Mouse (Mus musculus) cerebellum, postnatal 25 days (tissue): Measurements from ENCODE around the gene Olfr60.

ENCODE experiments used
- DNase-seq, 2 experiments: peaks; one replicate each; pipeline ENCODE4 v3.0.0; 2021; ENCODE audit warnings: mixed read lengths in 2 of 2

Olfr60 gene

GRCm38 (mm10) chr7:140361571-140361970, at the start of gene Olfr60:
TSS of gene Olfr60 (minus strand) at chr7:140361671.
- no peak for DNase-seq

GRCm38 (mm10) chr7:140402818-140403217, 41.3 kb upstream of the Olfr60 start, which contains the start of gene Olfr531:
TSS of gene Olfr531 (minus strand) at chr7:140402918.
- DNase-seq = no peak

- no peak for DNase-seq
Measured at GRCm38 (mm10) chr7:140376911-140377310, 15.4 kb upstream of the Olfr60 start.

- no peak for DNase-seq
Measured at GRCm38 (mm10) chr7:140376231-140376630, 14.8 kb upstream of the Olfr60 start, which contains the start of gene Olfr530. TSS of gene Olfr530 (minus strand) at chr7:140376331.

GRCm38 (mm10) chr7:140374300-140374699, 12.8 kb upstream of the Olfr60 start:
- DNase-seq = no peak

- DNase-seq = no peak
Measured at GRCm38 (mm10) chr7:140333717-140334116, 27.8 kb downstream of the Olfr60 start, which contains the start of gene Olfr527. TSS of gene Olfr527 (plus strand) at chr7:140334017.

GRCm38 (mm10) chr7:140329766-140330304, 31.6 kb downstream of the Olfr60 start:
- DNase-seq = peak in 1 of 2 experiments; percentile 3

- no peak for DNase-seq
Measured at GRCm38 (mm10) chr7:140321135-140321534, 40.3 kb downstream of the Olfr60 start.

- DNase-seq = no peak
Measured at GRCm38 (mm10) chr7:140320558-140320957, 40.9 kb downstream of the Olfr60 start, which contains the start of gene Olfr525. TSS of gene Olfr525 (plus strand) at chr7:140320858.

GRCm38 (mm10) chr7:140319861-140320385, 41.5 kb downstream of the Olfr60 start:
- no peak for DNase-seq

- DNase-seq = no peak
Measured at GRCm38 (mm10) chr7:140299416-140299815, 62.1 kb downstream of the Olfr60 start.

- no peak for DNase-seq
Measured at GRCm38 (mm10) chr7:140296876-140297275, 64.6 kb downstream of the Olfr60 start.

GRCm38 (mm10) chr7:140295746-140296145, 65.7 kb downstream of the Olfr60 start:
- DNase-seq = no peak
